Mouse (Mus musculus) heart, embryonic 11.5 days (tissue): ENCODE data around the gene Atf3. TPM values are rescaled to one million over a fixed set of nuclear protein-coding genes. Genes with fewer than 3 reads are reported as not detected.

ENCODE experiments used
- ATAC-seq: fragments of 200-750 bp; cut with Nextera tagmentation; replicated peaks from 2 replicates; pipeline ENCODE4 v1.8.0; 2017; ENCODE audit warnings: moderate library complexity; ENCODE audit not compliant: insufficient number of reproducible peaks, low FRiP score, low TSS enrichment
- H3K27ac ChIP-seq: fragments of 300-500 bp; sonication (generic); 2 replicates; pipeline ENCODE4 v1.5.1; 2014; ENCODE audit warnings: mild to moderate bottlenecking, low read depth, low read length
- H3K27me3 ChIP-seq: fragments of 300-500 bp; sonication (generic); 2 replicates; pipeline ENCODE4 v1.6.1; 2014; ENCODE audit warnings: mild to moderate bottlenecking, low read length, mixed read lengths; ENCODE audit not compliant: control insufficient read depth, insufficient read depth
- H3K36me3 ChIP-seq: fragments of 300-500 bp; sonication (generic); 2 replicates; pipeline ENCODE4 v1.6.1; 2014; ENCODE audit warnings: mild to moderate bottlenecking, low read length, moderate library complexity, mixed read lengths; ENCODE audit not compliant: control insufficient read depth, insufficient read depth
- H3K4me1 ChIP-seq: fragments of 300-500 bp; sonication (generic); 2 replicates; pipeline ENCODE4 v1.6.1; 2014; ENCODE audit warnings: low read length; ENCODE audit not compliant: control insufficient read depth, insufficient read depth
- H3K4me2 ChIP-seq: fragments of 300-500 bp; sonication (generic); 2 replicates; pipeline ENCODE4 v1.6.1; 2014; ENCODE audit warnings: mild to moderate bottlenecking, moderate library complexity
- H3K4me3 ChIP-seq: fragments of 300-500 bp; sonication (generic); 2 replicates; pipeline ENCODE4 v1.5.1; 2014; ENCODE audit warnings: low read depth, low read length
- H3K9ac ChIP-seq: fragments of 300-500 bp; sonication (generic); 2 replicates; pipeline ENCODE4 v1.6.1; 2014; ENCODE audit warnings: mild to moderate bottlenecking, low read depth, low read length, moderate library complexity
- H3K9me3 ChIP-seq: fragments of 300-500 bp; sonication (generic); replicated peaks from 2 replicates; pipeline ENCODE4 v1.6.1; 2016; ENCODE audit warnings: low read length; ENCODE audit not compliant: control insufficient read depth
- WGBS: fragments of 180-500 bp; shearing (Covaris S2); extraction: QIAGEN DNeasy Blood & Tissue Kit; methylation state at CpG from one replicate; pipeline ENCODE4 v1.1.7; 2014; ENCODE audit not compliant: insufficient replicate concordance; 5-methylcytosine and 5-hydroxymethylcytosine counted together
- polyA plus RNA-seq: library from polyadenylated mRNA; unstranded; fragments of >200 nt; fragmentation: Nextera tagmentation; extraction: Ambion mirVana; gene quantifications from 2 replicates; pipeline ENCODE4 v1.2.1, GENCODE M21; 2014

Gene Atf3
- polyA plus RNA-seq, 1 experiment from 2014 or later, result 13.7 TPM

- Histone ChIP-seq H3K4me1 (peaks cover 10% of the 10 kb centered on the region), H3K36me3 (no peaks in the 10 kb centered on the region), H3K9me3 (no peaks in the 10 kb centered on the region), H3K27ac (no peak overlapping the region), H3K9ac (no peak overlapping the region), H3K27me3 (no peaks in the 10 kb centered on the region), H3K4me3 (no peak overlapping the region), H3K4me2 (no peak overlapping the region)
- no peak for ATAC-seq
- WGBS, result 58% methylated on average over 11 of the region's 11 CpGs
These were observed 38.9 kb upstream of the Atf3 start for GRCm38 (mm10) chr1:191256566-191257350.

DNA sequence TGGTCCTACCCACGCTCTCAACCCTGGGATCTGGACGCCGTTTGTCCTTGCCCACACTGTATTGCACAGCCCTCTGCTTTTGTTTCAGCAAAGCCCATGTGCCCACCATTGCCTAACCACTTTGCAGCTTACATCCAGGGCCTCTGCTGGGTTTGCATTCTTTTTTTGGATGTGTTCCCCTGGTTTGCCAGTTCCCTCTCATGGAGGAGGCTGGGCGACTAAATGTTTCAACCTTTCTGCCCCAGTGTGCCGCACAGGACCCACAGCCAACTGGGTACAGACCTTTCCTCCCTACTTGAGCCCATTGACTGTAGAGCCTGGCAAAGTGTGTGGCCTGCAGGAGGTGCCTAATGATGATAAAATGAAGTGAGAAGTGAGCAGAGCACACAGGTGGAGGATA lies 38.3 kb upstream of the Atf3 start:
- WGBS, result 83% methylated on average over 5 of the region's 5 CpGs
- Histone ChIP-seq H3K4me2 (no peak overlapping the region), H3K36me3 (no peaks in the 10 kb centered on the region), H3K9ac (no peak overlapping the region), H3K9me3 (no peaks in the 10 kb centered on the region), H3K27ac (no peak overlapping the region), H3K4me1 (peaks cover 10% of the 10 kb centered on the region), H3K4me3 (no peak overlapping the region), H3K27me3 (no peaks in the 10 kb centered on the region)
- ATAC-seq, result no peak

- 54% methylated on average over 5 of the region's 5 CpGs for WGBS
These were observed 36.6 kb upstream of the Atf3 start for GRCm38 (mm10) chr1:191254448-191254847.

GRCm38 (mm10) chr1:191253636-191254035 lies 35.8 kb upstream of the Atf3 start:
- no peak overlapping the region for H3K4me3 ChIP-seq
- no peaks in the 10 kb centered on the region for H3K9me3 ChIP-seq
- H3K4me2 ChIP-seq, result no peak overlapping the region
- no peak overlapping the region for H3K27ac ChIP-seq
- no peaks in the 10 kb centered on the region for H3K27me3 ChIP-seq
- no peaks in the 10 kb centered on the region for H3K36me3 ChIP-seq
- peaks cover 6% of the 10 kb centered on the region; the same call in 1 of the 2 replicates for H3K4me1 ChIP-seq
- 79% methylated on average over 1 of the region's 1 CpGs for WGBS
- no peak for ATAC-seq
- no peak overlapping the region for H3K9ac ChIP-seq

More at GRCm38 (mm10) chr1:191254448-191254847, 36.6 kb upstream of the Atf3 start:
- H3K4me3 ChIP-seq, result no peak overlapping the region
- no peak for ATAC-seq
- H3K36me3 ChIP-seq, result no peaks in the 10 kb centered on the region
- no peaks in the 10 kb centered on the region for H3K27me3 ChIP-seq
- no peak overlapping the region for H3K27ac ChIP-seq
- H3K9me3 ChIP-seq, result no peaks in the 10 kb centered on the region
- no peak overlapping the region for H3K4me2 ChIP-seq
- no peak overlapping the region for H3K9ac ChIP-seq
- peaks cover 10% of the 10 kb centered on the region for H3K4me1 ChIP-seq

DNA sequence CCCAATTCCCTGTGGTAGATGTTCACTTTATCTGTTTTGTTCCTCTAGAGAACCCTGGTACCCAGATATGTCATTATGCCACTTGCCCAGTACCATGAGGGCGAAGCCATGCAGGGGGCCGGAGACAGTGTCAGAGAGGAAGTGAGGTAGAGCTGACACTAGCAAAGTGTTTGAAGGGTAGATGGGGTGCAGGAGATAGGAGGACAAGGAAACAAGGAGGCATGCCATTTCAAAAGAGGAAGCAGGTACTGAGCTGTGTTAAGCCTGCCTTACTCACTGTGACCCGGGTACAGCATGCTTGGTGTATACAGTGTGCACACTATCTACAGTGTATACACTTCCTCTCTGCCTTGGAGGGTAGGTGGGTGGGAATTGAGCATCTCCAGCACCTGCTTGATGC lies 32.1 kb upstream of the Atf3 start:
- ATAC-seq, result no peak
- Histone ChIP-seq H3K4me3 (no peak overlapping the region), H3K4me1 (0 out of 2 replicates have a peak, but pooled peaks cover 3% of the 10 kb centered on the region), H3K9me3 (no peaks in the 10 kb centered on the region), H3K4me2 (no peak overlapping the region), H3K36me3 (no peaks in the 10 kb centered on the region), H3K27me3 (no peaks in the 10 kb centered on the region), H3K27ac (no peak overlapping the region), H3K9ac (no peak overlapping the region)
- 74% methylated on average over 3 of the region's 3 CpGs for WGBS

- no peak overlapping the region for H3K9ac ChIP-seq
These were observed 30.6 kb upstream of the Atf3 start for GRCm38 (mm10) chr1:191248423-191248822.

GRCm38 (mm10) chr1:191247561-191247960 lies 29.7 kb upstream of the Atf3 start:
- WGBS, result 100% methylated on average over 1 of the region's 1 CpGs
- Histone ChIP-seq H3K27ac (no peak overlapping the region), H3K27me3 (no peaks in the 10 kb centered on the region), H3K4me2 (no peak overlapping the region), H3K9ac (no peak overlapping the region), H3K36me3 (no peaks in the 10 kb centered on the region), H3K9me3 (no peaks in the 10 kb centered on the region), H3K4me3 (no peak overlapping the region), H3K4me1 (no peaks in the 10 kb centered on the region)
- ATAC-seq, result no peak

More at GRCm38 (mm10) chr1:191248423-191248822, 30.6 kb upstream of the Atf3 start:
- 63% methylated on average over 1 of the region's 1 CpGs for WGBS
- H3K9me3 ChIP-seq, result no peaks in the 10 kb centered on the region
- no peak overlapping the region for H3K27ac ChIP-seq
- H3K27me3 ChIP-seq, result no peaks in the 10 kb centered on the region
- no peak overlapping the region for H3K4me2 ChIP-seq
- no peak for ATAC-seq
- H3K4me3 ChIP-seq, result no peak overlapping the region
- H3K36me3 ChIP-seq, result no peaks in the 10 kb centered on the region
- no peaks in the 10 kb centered on the region for H3K4me1 ChIP-seq

GRCm38 (mm10) chr1:191243855-191244254 lies 26.0 kb upstream of the Atf3 start:
- WGBS, result 89% methylated on average over 4 of the region's 4 CpGs
- ATAC-seq, result no peak
- no peaks in the 10 kb centered on the region for H3K4me1 ChIP-seq
- no peak overlapping the region for H3K9ac ChIP-seq
- H3K4me2 ChIP-seq, result no peak overlapping the region
- H3K27ac ChIP-seq, result no peak overlapping the region
- no peak overlapping the region for H3K4me3 ChIP-seq
- no peaks in the 10 kb centered on the region for H3K36me3 ChIP-seq
- H3K9me3 ChIP-seq, result no peaks in the 10 kb centered on the region
- no peaks in the 10 kb centered on the region for H3K27me3 ChIP-seq
